Mouse (Mus musculus): ENCODE measurements around the gene Cpt1a.

- TF ChIP-seq USF1 (IDR thresholded peaks at IDR 0.05; ENCODE audit: low read depth): no peak
- TF ChIP-seq SRF (IDR thresholded peaks at IDR 0.05; ENCODE audit: control insufficient read depth, insufficient read length, low read depth): no peak
- TF ChIP-seq POLR2A (IDR thresholded peaks at IDR 0.05; ENCODE audit: insufficient read length, low read depth): no peak
Observed at GRCm38 (mm10) chr19:3402390-3402789, 80.3 kb downstream of the Cpt1a start.

Data from myocyte (in vitro differentiated cells).